8 mouse cellular contexts compared by ENCODE assay signal in genomic region chr15:98968701-98969371, GRCm38 (mm10). TPM values are rescaled to one million over a fixed set of nuclear protein-coding genes. Genes with fewer than 3 reads are reported as not detected.
DNase-seq lines count a peak whose midpoint lies in the region; ATAC-seq and TF ChIP-seq lines count a peak whose summit lies in the region.

No protein-coding gene starts in this region.

- DNase-seq in heart, adult 9 months (ENCODE audit: low spot score in 2 of 2), result no peak
- DNase-seq in Patski (ENCODE audit: low read depth, low spot score), result peak; percentile 65
- peak; percentile 70 for DNase-seq in intestine, embryonic 14.5 days (ENCODE audit: low spot score)
- DNase-seq in lung, postnatal 14 days, result peak; percentile 53
- DNase-seq in right cerebral cortex, postnatal 25 days, result peak; percentile 44
- DNase-seq in thymus, postnatal 36 days, result no peak

- peak overlapping the region; percentile 32 for H3K4me2 ChIP-seq in heart, embryonic 12.5 days
- H3K4me2 ChIP-seq in embryonic facial prominence, embryonic 13.5 days, result peak overlapping the region; percentile 39
- peak overlapping the region; percentile 36 for H3K4me2 ChIP-seq in intestine, embryonic 14.5 days (ENCODE audit: low read length)

- CTCF ChIA-PET in Patski (lab: Charles Lee), result interaction anchor here (0.8 to 6.7 kb wide), 5 partner anchors 15 to 57 kb away, joined by 3 to 40 read pairs (median 11); partner anchors contain the start of genes Gm49450 and Tuba1a

- WGBS in heart, embryonic 12.5 days, result 10% methylated on average over 12 of the region's 12 CpGs
- 7% methylated on average over 12 of the region's 12 CpGs for WGBS in embryonic facial prominence, embryonic 13.5 days
- WGBS in intestine, embryonic 14.5 days, result 13% methylated on average over 12 of the region's 12 CpGs

- H3K4me1 ChIP-seq in heart, embryonic 12.5 days (replicated peaks), result peaks cover 27% of the 10 kb centered on the region
- peaks cover 43% of the 10 kb centered on the region for H3K4me1 ChIP-seq in embryonic facial prominence, embryonic 13.5 days
- peaks cover 22% of the 10 kb centered on the region for H3K4me1 ChIP-seq in intestine, embryonic 14.5 days (replicated peaks; ENCODE audit: control insufficient read depth, insufficient read depth, low read length)

- H3K27me3 ChIP-seq in heart, embryonic 12.5 days (replicated peaks), result no peaks in the 10 kb centered on the region
- no peaks in the 10 kb centered on the region for H3K27me3 ChIP-seq in Patski
- H3K27me3 ChIP-seq in embryonic facial prominence, embryonic 13.5 days, result no peaks in the 10 kb centered on the region
- no peaks in the 10 kb centered on the region for H3K27me3 ChIP-seq in intestine, embryonic 14.5 days (replicated peaks; ENCODE audit: control insufficient read depth, insufficient read depth, low read length)

- no peaks in the 10 kb centered on the region for H3K36me3 ChIP-seq in heart, embryonic 12.5 days
- no peaks in the 10 kb centered on the region for H3K36me3 ChIP-seq in embryonic facial prominence, embryonic 13.5 days
- H3K36me3 ChIP-seq in intestine, embryonic 14.5 days (ENCODE audit: control insufficient read depth, insufficient read depth, low read length), result no peaks in the 10 kb centered on the region

- in situ Hi-C loops in Patski (cut with MboI; ENCODE audit: low pct_unique_long_range_greater_than_20kb), result no loop called here

- POLR2A ChIA-PET in Patski (lab: Charles Lee), result interaction anchor here (0.6 to 2.1 kb wide), 6 partner anchors 15 to 1171 kb away, joined by 3 to 9 read pairs (median 5); partner anchors contain the start of genes Gm49450, Tuba1a and Tuba1b

- H3K27ac ChIP-seq in heart, embryonic 12.5 days (ENCODE audit: poor library complexity, severe bottlenecking), result no peak overlapping the region
- peak overlapping the region; percentile 89 for H3K27ac ChIP-seq in embryonic facial prominence, embryonic 13.5 days
- peak overlapping the region; percentile 68 for H3K27ac ChIP-seq in intestine, embryonic 14.5 days (ENCODE audit: low read depth)

- TF ChIP-seq CTCF in Patski (IDR thresholded peaks at IDR 0.05), result no peak

- H3K9ac ChIP-seq in heart, embryonic 12.5 days, result peak overlapping the region; percentile 4; the same call in 1 of the 2 replicates
- peak overlapping the region; percentile 52; the same call in 1 of the 2 replicates for H3K9ac ChIP-seq in embryonic facial prominence, embryonic 13.5 days
- peak overlapping the region; percentile 25; the same call in 1 of the 2 replicates for H3K9ac ChIP-seq in intestine, embryonic 14.5 days (ENCODE audit: low read length)

- peak; percentile 45; the same call in 1 of the 2 replicates for ATAC-seq in heart, embryonic 12.5 days (ENCODE audit: insufficient number of reproducible peaks, low FRiP score)
- ATAC-seq in Patski, result no peak
- ATAC-seq in embryonic facial prominence, embryonic 13.5 days (ENCODE audit: insufficient number of reproducible peaks, insufficient read depth, low FRiP score, low TSS enrichment, low read depth), result no peak
- ATAC-seq in intestine, embryonic 14.5 days (replicated peaks; ENCODE audit: low FRiP score, low TSS enrichment, low read depth), result peak; percentile 64; the same call in 1 of the 2 replicates

- H3K9me3 ChIP-seq in heart, embryonic 12.5 days (replicated peaks), result no peaks in the 10 kb centered on the region
- no peaks in the 10 kb centered on the region for H3K9me3 ChIP-seq in embryonic facial prominence, embryonic 13.5 days
- H3K9me3 ChIP-seq in intestine, embryonic 14.5 days (ENCODE audit: control insufficient read depth, low read length), result no peaks in the 10 kb centered on the region

- H3K4me3 ChIP-seq in heart, embryonic 12.5 days, result no peak overlapping the region
- no peak overlapping the region; the same call in 1 of the 2 replicates for H3K4me3 ChIP-seq in embryonic facial prominence, embryonic 13.5 days
- no peak overlapping the region for H3K4me3 ChIP-seq in intestine, embryonic 14.5 days (ENCODE audit: low read depth, low read length)

RNA-seq across cellular contexts. Expression of gene Tuba1a, which starts 15.3 kb away (rescaled TPM):
- 1,110 and 1,118 TPM in 2 replicates for polyA plus RNA-seq in heart, embryonic 12.5 days (2016; fragmentation: Nextera tagmentation; extraction: Ambion mirVana)
- polyA plus RNA-seq in Patski (2021), result 414 TPM
- polyA plus RNA-seq in embryonic facial prominence, embryonic 13.5 days (2015; fragmentation: Nextera tagmentation; extraction: Ambion mirVana), result 1,291 and 1,480 TPM in 2 replicates
- 1,282 and 1,437 TPM in 2 replicates for polyA plus RNA-seq in intestine, embryonic 14.5 days (2014; fragmentation: Nextera tagmentation; extraction: Ambion mirVana)

RNA-seq across cellular contexts. Expression of gene Gm49450, which starts 15.5 kb away (rescaled TPM):
- polyA plus RNA-seq in heart, embryonic 12.5 days (2016; fragmentation: Nextera tagmentation; extraction: Ambion mirVana), result not detected in 2 replicates
- polyA plus RNA-seq in Patski (2021), result not detected
- polyA plus RNA-seq in embryonic facial prominence, embryonic 13.5 days (2015; fragmentation: Nextera tagmentation; extraction: Ambion mirVana), result not detected in 2 replicates
- not detected in 2 replicates for polyA plus RNA-seq in intestine, embryonic 14.5 days (2014; fragmentation: Nextera tagmentation; extraction: Ambion mirVana)

RNA-seq across cellular contexts. Expression of gene Tuba1b, which starts 34.5 kb away (rescaled TPM):
- polyA plus RNA-seq in heart, embryonic 12.5 days (2016; fragmentation: Nextera tagmentation; extraction: Ambion mirVana), result 1,481 and 1,517 TPM in 2 replicates
- 921 TPM for polyA plus RNA-seq in Patski (2021)
- polyA plus RNA-seq in embryonic facial prominence, embryonic 13.5 days (2015; fragmentation: Nextera tagmentation; extraction: Ambion mirVana), result 1,422 and 1,651 TPM in 2 replicates
- 1,667 and 1,776 TPM in 2 replicates for polyA plus RNA-seq in intestine, embryonic 14.5 days (2014; fragmentation: Nextera tagmentation; extraction: Ambion mirVana)

RNA-seq across cellular contexts. Expression of gene Lmbr1l, which starts 50.8 kb away (rescaled TPM):
- 16.9 and 17.2 TPM in 2 replicates for polyA plus RNA-seq in heart, embryonic 12.5 days (2016; fragmentation: Nextera tagmentation; extraction: Ambion mirVana)
- polyA plus RNA-seq in Patski (2021), result 26.9 TPM
- polyA plus RNA-seq in embryonic facial prominence, embryonic 13.5 days (2015; fragmentation: Nextera tagmentation; extraction: Ambion mirVana), result 26.8 and 27.8 TPM in 2 replicates
- 4.1 and 5.5 TPM in 2 replicates for polyA plus RNA-seq in intestine, embryonic 14.5 days (2014; fragmentation: Nextera tagmentation; extraction: Ambion mirVana)

Comparison
In these comparisons a context has a peak if more than half of its experiments do, and no peak if none do; other contexts are left out.
1. ATAC-seq: peak in heart, embryonic 12.5 days (single experiment) and intestine, embryonic 14.5 days (single experiment); none in Patski (single experiment) and embryonic facial prominence, embryonic 13.5 days (single experiment).
2. DNase-seq: peak in Patski (single experiment), intestine, embryonic 14.5 days (single experiment), lung, postnatal 14 days (single experiment) and right cerebral cortex, postnatal 25 days (single experiment); none in heart, adult 9 months (0 of 2) and thymus, postnatal 36 days (0 of 2).
3. Peak in every context shown above with its lines, with median percentiles within 50 percentile points of each other: H3K4me2 ChIP-seq and H3K9ac ChIP-seq.